Mouse (Mus musculus): Measurements from ENCODE around the gene Vmn2r83.
"Not testable (repeated sequence)": the region's sequence is repeated elsewhere in the genome, so short reads cannot be mapped to it uniquely, and the experiment has no call there.

Vmn2r83 gene

DNA sequence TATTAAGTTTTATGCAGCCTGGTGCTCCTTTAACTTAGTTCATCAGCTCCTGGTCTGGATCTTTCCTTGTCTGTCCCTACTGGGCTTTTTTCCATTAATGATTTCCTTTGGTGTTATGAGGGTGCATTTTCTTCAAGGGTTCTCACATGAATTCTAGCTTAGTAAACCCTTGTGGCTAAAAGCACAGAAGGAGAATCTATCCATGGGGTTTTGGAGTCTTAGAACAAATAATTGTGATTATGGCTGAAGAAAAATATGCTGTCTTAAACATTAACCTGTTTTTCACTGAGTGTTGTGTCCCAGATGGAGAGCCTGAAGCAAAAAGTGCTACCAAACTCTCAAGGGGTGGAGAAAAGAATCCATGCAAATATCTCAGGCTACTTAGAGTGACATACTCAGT lies at the start of gene Vmn2r83:
TSS of gene Vmn2r83 (plus strand) at position 301 of the 400 bp plus-strand sequence.
- no peak for DNase-seq (ENCODE audit: low spot score in 2 of 2)

DNA sequence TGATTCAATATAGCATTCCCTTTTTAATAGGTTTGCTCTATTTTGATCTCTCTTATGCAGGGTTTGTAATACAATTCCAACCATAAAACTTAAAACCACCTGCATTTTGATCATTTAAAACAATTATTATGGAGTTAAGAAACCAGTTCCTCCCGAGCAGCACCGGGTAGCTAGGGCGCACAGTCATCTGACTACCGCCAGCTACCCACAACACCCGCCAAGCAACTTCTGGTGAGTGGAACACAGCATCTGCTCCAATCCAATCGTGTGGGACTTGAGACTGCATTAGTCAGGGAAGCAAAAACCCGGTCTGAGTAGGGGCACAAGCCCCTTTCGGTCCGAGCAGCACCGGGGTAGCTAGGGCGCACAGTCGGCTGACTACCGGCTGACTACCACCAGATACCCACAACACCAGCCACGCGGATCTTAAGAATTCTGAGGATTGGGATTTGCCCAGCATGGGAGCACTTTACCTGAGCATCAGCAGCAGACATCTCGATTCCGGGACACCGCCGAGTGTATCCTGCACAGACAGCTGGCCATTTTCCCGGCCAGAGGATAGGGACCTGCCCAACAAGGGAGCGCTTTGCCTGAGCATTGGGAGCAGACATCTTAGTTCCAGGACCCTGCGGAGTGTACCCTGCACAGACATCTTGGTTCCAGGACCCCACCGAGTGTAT lies 33.2 kb upstream of the Vmn2r83 start:
- DNase-seq (ENCODE audit: low spot score in 2 of 2) = not testable (repeated sequence)

DNA sequence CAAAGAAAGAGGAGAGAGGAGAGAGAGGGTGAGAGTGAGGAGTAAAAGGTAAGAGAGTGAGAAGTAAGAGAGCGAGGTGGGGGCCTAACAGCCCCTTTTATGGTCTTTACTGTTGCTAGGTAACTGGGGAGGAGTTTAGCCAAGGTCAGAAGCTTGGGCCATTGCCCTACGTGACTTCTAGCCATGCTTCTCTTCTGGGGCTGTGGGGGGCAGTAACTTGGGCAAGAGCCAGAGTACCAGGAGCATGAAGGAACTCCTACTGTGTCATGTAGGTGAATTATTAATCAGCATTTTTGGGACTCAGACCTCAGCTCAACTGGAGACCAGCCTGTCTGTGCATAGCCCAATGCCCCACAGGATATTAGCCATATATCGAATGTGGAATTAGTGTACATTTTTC lies 27.4 kb downstream of the Vmn2r83 start:
- no peak for DNase-seq (ENCODE audit: low spot score in 2 of 2)

DNA sequence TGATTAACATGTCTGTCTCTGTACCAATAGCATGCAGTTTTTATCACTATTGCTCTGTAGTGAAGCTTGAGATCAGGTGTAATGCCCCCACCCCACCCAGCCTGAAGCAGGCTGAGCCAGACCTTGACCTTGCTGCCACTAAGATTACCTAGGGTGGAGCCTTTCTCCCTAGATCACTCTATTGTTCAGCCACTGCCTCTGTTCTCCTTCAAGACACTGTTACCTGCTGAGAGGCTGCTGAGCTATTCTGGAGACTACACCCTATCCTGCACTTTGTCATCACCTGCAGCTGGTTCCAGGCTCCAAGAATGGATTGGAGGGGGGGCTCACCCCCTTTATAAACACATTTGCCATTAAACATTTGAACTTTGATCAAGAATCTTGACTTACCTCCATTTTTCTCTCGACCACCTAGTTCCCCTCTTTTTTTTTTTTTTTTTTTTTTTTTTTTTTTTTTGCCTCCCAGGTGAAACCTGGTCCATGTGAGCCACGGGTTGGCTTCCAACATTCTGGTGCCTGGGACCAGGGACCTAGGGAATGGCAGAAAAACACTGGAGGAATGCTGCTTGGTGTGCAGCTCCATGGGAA lies 28.3 kb downstream of the Vmn2r83 start:
- no peak for DNase-seq (ENCODE audit: low spot score in 2 of 2)

DNA sequence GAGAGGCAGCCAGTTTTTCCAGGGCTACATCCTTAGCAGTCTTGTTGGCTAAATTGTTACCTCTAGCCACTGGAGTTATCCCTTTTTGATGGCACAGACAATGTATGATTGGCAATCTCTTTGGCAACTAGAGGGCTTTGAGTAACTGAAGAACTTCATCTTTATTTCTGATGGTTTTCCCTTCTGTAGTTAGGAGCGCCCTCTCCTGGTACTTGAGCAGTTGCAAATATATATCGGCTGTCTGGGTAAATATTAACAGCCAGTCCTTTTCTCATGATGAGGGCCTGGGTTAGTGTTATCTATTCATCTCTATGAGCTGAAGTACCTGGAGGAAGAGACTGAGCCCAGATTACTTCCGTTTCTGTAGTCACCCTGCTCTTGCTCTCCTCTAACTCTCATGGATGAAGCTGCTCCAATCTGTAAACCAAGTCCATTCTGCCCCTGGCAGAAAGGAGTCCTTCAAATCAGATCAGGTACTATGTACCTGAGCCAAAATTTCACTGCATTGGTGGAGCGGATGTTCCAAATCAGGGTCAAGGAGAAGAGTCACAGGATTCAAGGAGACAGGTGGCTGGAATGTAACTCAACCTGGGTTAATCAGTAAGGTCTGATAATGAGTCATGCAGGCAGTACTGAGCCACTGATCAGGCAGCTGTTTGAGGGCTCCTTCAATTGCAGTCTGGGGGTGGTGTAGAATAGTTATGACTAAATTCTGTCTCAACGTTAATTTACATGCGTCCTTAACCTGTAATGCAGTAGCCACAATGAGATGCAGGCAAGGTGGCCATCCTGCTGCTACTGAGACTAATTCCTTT lies 34.5 kb downstream of the Vmn2r83 start:
- no peak for DNase-seq (ENCODE audit: low spot score in 2 of 2)

DNA sequence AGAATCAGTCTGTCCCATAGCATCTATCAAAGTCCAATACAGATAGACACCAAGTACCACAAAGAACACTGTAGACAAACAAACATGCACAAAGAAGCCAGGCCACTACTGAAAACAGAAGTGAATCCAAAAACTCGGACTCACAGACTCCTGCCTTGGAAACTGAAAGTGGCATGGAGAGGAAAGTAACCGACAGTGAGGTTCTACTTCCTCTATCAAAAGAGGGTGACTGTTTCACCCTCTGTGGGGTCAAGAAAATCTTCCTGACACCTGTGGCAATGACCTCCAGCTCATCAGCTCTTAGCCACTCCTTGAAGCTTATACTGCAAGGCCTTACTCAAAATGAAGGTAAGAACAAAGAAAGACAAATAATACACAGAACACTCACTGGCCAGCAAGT lies 38.2 kb downstream of the Vmn2r83 start:
- DNase-seq (ENCODE audit: low spot score in 2 of 2) = no peak

DNA sequence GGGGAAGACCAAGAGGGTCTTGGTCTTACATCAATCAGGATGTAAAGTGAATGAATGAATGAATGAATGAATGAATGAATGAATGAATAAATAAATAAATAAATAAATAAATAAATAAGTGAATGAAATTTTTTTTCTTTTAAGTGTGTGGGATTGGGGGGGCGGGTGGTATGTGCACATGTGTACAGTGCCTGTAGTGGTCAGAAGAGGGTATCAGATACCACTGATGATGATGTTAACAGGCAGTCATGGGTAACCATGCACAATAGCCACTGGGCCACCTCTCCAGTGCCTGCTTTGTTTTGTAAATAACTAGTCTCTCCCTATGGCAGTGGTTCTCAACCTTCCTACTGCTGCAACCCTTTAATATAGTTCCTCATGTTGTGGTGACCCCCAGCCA lies 55.9 kb downstream of the Vmn2r83 start:
- no peak for DNase-seq (ENCODE audit: low spot score in 2 of 2)

DNA sequence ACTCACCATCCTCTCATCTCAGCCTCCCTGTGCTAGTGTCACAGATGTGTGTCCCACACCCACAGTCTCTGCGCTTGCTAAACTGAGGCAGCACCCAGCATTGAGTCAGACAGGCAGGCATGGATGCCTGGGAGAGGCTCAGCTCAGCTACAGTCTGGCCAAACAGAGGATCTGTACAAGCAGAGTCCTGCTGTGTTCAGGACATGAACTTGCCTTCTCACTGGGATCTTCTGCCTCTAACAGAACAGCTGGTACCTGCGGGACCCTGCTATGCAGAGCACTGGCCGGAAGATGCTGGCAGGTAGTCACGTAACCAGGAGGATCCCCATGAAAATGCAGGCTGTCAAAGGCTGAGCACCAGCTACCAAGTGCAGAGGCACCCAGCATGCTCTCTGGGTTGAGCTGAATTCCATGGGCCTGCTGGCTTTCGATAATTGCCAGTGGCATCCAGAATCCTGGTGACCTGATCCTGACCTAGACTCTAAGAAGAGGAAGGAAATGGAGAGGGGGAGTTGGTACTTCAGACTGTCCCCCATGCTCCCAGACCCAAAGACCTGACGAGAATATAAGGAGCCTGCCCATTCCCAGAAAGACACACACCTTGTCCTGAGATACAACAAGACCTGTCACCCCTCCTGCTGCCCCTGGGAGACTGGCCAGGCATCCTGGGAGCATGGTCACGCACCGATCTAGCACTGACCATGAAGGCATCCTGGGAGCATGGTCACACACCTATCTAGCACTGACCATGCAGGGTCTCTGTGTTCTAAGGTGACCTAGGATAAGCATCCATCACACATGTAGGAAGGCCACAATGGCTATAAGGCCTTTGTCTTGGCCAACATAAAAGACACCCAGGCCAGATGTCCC lies 57.2 kb downstream of the Vmn2r83 start:
- no peak for DNase-seq (ENCODE audit: low spot score in 2 of 2)

DNA sequence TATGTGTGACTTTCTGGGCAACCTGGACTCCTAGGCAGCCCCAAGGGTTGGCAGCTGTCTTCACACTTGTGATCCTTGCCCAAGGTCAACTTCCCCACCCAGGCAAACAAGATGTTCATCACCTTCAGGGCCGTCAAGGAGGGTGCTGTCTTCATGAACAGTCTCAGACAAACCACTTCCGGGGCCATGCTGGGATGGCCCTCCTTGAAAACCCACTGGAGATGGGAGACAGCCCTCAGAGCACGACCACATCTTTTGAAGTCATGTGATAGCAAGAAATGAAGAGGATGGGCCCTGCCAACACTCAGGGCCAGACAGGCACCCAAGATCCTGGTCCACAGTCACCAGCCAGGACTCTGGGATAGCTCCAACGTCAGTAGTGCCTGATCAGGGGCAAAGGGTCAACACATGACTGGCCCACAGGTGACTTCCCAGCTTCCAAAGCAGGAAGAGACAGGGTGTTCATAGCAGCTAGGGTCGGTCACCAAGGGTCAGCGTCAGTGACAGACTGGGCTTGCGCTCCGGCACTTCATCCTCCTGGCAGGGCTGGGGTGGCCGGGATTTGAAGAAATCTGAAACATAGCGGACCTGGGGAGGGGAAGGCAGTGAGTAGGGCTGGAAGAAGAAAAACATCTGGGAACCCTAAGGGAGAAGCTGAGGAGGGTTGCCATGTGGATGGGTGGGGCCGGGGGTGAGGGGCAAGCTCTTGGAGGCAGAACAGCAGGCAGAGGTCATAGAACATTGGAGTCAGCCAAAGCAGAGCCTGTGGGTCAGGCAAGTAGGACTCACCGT lies 58.3 kb downstream of the Vmn2r83 start:
- DNase-seq (ENCODE audit: low spot score in 2 of 2) = no peak

DNA sequence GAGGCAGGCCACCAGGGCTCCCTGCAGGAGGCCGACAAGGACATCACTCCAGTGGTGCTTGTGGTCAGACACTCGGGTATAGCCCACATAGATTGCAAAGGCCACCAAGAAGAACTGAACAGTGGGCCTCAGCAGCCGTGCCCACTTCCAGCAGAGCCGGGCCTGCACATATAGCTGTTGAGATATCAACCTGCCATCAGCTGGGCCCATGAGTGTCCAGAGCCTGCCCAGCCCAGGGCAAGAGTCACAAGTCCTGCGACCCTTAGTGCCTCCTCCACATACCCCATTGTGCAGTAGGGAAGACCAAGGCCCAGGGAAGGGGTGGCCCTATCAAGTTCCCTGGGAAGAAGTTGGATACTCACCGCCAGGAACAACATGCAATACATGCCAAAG lies 58.9 kb downstream of the Vmn2r83 start:
- no peak for DNase-seq (ENCODE audit: low spot score in 2 of 2)

DNA sequence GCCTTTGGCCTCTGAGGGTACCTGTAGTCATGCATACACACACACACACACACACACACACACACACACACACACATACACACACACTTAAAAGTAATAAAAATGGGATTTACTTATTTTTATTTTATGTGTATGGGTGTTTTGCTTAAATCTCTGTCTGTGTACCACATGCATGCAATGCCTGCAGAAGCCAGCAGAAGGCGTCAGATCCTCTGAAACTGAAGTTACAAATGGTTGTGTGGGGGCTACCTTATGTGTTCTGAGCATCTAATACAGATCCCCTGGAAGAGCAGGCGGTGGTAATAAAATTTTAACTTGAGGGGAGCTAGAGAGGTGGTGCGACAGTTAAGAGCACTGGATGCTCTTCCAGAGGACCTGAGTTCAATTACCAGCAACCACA lies 59.5 kb downstream of the Vmn2r83 start:
- no peak for DNase-seq (ENCODE audit: low spot score in 2 of 2)

DNA sequence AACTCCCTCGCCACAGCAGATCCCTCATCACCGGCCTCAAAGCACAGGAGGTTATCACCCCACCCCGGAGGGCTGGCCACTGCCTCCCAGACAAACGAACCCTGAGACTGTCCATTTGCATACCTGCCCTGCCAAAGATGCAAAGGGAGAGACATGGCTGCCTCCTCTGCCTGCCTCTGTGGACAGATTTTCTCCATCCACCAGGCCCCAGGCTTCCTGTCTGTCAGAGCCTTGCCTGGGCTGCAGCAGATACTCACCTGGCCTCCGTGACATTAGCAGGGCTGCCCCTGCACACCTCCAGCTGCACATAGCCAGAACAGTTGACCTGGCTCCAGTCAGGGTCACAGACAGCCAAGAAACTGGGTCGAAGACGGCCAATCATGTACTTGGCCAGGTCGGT lies 61.7 kb downstream of the Vmn2r83 start:
- DNase-seq (ENCODE audit: low spot score in 2 of 2) = peak in 1 of 2 experiments; percentile 3

DNA sequence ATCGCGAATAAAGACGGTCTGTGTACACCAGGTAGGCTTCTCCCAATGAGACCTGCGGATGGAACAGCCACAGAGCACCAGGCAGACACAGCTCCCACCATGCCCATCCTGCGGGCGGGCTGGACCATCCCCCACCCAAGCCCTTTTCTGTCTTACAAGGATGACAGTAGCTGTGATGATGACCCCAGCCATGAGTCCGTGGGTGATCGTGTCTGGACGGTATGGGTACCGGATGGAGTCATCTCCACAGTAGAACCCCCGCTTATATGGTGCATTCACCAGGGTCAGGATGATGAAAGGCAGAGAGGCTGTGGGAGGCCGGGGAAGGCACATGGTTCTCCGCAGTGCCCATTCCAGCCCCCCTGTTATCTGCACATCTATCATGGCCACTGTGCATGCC lies 62.2 kb downstream of the Vmn2r83 start:
- DNase-seq (ENCODE audit: low spot score in 2 of 2) = no peak

DNA sequence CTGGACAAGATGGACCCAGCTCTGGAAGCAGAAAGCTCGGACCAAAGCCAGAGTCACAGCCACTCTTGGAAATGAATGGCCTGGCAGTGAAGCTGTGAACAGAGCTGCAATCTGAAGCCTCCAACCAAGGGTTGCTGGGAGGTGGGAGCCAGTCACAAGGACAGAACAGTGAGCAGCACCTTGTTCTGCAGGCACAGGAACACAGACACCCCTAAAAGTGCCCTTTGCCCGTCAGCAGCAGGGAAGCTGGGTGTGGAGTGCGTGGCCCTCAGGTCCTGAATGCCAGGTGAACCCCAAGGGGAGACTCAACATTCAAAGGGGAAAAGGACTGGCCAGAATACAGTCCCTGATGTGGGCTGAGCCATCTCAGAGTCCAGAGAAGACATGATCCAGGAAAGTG lies 63.1 kb downstream of the Vmn2r83 start:
- peak in 1 of 2 experiments; percentile 2 for DNase-seq (ENCODE audit: low spot score in 2 of 2)

DNA sequence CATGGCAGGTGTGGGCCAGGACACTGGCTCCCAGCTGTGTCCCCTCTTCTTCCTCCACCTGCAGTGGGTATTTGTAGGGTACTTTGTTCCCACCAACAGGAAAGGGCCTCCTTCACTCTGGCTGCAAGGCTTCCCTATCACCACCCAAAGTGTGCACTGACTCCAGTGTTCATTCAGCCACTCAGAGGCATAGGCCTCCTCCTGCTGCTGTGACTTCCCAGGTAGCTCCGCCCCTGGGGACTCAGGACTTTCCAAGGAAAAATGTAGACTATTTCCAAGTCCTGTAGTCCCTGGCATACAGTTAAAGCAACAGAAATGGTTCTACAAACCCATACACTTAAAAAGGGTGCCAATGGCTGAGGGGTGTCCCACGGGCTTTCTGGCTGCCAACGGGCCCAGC lies 64.1 kb downstream of the Vmn2r83 start:
- peak in 1 of 2 experiments; percentile 2 for DNase-seq (ENCODE audit: low spot score in 2 of 2)

DNA sequence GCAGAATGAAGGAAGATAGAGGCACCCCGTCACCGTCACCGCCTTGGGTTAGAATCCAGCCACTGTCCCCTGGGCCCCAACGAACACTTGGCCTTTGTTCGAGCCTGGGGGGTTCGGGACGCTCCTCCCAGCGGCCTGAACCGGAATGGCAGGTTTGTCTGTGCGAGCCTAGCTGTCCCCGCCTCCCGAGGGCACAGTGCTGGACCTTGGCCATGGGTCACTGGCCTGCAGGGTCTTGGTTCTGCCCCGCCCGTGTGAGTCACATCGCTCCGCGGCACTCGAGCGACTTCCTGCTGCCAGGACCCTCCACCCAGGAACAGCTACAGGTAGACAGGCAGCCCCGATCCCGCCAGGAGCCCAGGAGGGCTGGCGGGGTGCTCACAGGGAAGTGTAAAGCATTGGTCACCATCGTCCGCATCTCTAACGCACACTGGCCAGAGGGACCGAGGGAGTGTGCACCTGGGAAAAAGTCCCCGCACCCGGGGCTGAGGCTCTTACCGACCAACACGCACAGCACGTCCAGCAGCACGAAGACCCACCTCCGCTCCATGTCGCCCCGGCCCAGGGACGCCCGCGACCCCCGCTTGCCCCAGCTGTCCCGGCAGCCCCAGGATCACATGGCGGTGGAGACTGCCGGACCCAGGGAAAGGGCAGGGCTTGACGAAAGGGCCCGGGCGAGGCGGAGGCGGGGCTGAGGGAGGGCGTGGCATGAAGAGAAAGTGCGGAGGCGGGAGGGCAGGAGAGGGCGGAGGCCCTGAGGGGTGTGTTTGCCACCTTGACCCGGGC lies 64.8 kb downstream of the Vmn2r83 start, which contains the start of gene Plpp2:
TSS of gene Plpp2 (minus strand) at position 671 of the 786 bp plus-strand sequence.
- peak; percentile 6 to 27 for DNase-seq (ENCODE audit: low spot score in 2 of 2)

DNA sequence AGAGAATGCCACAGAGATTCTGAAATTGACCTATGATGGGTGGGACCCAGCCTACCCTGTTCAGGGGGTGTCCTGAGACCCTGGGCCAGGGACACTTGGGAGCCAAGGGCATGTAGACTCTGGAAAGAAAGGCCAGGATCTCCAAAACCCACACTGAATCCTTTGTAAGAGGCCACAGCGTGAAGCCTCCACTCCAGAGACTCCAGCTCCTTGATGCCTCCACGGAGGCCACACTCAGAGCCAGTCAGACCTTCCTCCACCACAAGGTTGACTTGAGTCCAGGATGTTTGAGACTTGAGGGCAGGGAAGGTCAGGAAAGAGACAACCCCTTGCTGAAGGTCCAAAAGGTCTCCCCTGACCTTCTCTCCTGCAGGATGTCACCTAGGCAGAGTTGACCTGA lies 65.9 kb downstream of the Vmn2r83 start:
- DNase-seq (ENCODE audit: low spot score in 2 of 2) = peak in 1 of 2 experiments; percentile 3

DNA sequence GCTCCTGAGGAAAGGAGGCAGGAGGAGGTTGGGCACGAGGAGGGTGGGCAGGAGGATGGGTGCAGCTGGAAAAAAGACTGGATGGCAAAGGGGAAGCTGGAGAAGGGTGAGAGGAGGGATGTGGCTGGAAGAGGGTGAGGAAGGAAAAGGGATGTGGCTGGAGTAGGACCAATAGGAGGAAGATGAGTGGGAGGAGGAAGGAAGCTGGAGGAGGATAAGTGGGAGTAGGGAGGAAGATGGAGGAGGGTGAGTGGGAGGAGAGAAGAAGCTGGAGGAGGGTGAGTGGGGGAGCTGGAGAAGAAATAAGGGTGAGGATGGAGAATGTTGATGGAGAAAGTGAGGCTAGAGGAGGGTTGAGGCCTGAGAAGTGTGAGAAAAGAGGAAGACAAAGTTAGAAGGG lies 66.9 kb downstream of the Vmn2r83 start:
- no peak for DNase-seq (ENCODE audit: low spot score in 2 of 2)

DNA sequence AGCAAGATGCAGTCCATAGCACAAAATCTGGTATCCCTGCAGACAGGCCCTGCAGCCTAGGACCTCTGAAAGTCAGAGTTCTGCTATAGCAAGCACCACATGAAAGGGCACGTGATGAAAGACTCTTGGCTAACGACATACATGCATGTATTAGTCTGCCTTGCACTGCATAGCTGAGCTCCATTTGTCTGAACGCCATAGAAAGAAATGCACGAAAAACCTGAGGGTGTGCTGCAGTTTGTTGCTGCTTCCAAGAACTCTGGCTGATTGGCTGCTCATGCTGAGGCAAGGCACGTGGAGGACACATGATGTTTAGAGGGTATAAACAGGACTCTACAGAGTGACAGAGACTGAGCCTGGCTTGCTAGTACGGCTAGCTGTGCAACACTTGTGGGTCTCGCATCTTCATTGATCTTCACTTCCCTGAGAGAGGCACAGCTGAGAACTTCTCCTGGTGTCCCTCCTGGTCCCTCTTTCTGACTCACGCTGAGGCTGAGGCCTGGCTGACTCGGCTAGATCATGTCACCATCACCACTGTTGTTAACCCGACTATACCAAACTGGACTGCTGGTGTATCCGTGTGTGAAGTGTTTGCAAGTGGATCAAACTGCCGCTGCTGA lies 68.0 kb downstream of the Vmn2r83 start:
- no peak for DNase-seq (ENCODE audit: low spot score in 2 of 2)

DNA sequence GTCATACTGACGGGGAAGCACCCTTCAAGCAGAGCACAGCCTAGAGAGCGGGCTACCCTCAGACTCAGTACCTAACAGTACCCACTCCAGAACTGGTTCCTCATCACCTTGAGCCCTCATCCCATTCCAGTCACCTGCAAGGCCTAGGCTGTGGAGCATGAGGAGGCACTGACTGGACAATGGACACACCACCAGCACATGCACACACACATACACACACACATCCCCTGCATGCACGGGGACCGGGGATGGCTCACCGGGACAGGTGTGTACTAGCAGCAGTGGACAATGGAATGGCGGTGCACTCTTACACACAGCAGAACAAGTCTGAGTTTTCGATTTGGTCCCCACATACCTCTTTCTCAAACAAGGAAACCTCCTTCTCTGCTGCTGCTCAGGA lies 68.7 kb downstream of the Vmn2r83 start:
- DNase-seq (ENCODE audit: low spot score in 2 of 2) = no peak

Measured in frontal cortex, postnatal 25 days (tissue).